Comparison of ENCODE assay signal across 16 mouse cellular contexts in the genomic region with DNA sequence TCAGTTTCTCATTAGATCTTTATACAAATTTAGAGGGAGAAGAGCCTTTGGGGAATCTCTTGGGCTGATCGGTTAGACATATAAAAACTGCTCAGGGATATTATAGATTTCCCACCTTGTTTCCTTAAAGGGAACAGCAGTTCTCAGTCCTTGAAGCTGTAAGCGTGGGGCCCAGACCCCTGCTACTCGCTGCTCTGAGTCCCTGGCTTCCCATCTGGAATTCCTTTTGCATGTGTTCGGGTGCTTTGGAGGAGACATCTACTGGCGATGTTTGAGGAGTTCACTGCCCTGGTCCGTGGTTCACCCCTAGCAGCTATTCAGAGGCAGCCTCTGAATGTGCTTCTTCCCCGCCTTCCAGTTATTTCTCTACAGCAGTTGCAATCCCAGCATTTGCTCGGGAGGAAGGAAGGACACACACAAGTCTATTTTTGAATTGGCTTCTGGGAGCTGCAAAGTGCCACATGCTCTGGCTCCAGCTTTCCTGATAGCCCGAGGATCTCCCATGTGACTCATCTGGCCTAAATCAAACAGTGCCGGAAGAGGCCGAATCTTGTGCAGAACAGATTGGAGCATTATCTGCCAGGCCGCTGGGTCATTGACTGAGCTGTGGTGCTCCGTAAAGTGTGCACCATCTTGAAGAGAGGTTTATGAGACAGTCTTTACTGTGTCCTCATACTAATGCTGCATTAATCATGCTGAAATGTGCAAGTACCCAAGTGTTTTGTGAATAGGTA.
DNase-seq lines count a peak whose midpoint lies in the region; ATAC-seq and TF ChIP-seq lines count a peak whose summit lies in the region.
"Had no signal": no experiment of that assay in that cellular context is flagged by ENCODE, and none has a peak within 500 bp of the region (broad histone marks: within the 10 kb centered on the region; RNA-seq: fewer than 3 reads in every experiment).

No protein-coding gene starts in this region.

- H3K36me3 ChIP-seq in heart, embryonic 11.5 days (ENCODE audit: control insufficient read depth, insufficient read depth, low read length): no peaks in the 10 kb centered on the region
- no peaks in the 10 kb centered on the region for H3K36me3 ChIP-seq in limb, embryonic 15.5 days
- H3K36me3 ChIP-seq in stomach, postnatal 0 days (ENCODE audit: control insufficient read depth, insufficient read depth, low read length): no peaks in the 10 kb centered on the region
- H3K36me3 ChIP-seq: G1E; neural tube, embryonic 15.5 days had no signal

- TF ChIP-seq EP300 in stomach, postnatal 0 days (optimal IDR thresholded peaks at IDR 0.05): no peak

- DNase-seq in cerebellum, adult 18-20 months: peak; percentile 2 to 3
- no peak for DNase-seq in cerebellum, adult 11 months
- no peak for DNase-seq in left cerebral cortex, adult 2 months (ENCODE audit: extremely low spot score in 1 of 2, low spot score in 2 of 2)
- no peak for DNase-seq in left cerebral cortex, postnatal 36 days (ENCODE audit: low spot score in 2 of 2)
- no peak for DNase-seq in testis, postnatal 14 days (ENCODE audit: low spot score)
- DNase-seq in stomach, postnatal 0 days (ENCODE audit: low spot score): no peak
- DNase-seq: midbrain, embryonic 14.5 days; thymus, adult 18-20 months had no signal

- no peaks in the 10 kb centered on the region; the same call in 1 of the 2 replicates for H3K4me1 ChIP-seq in heart, embryonic 11.5 days (ENCODE audit: control insufficient read depth, insufficient read depth, low read length)
- peaks cover 11% of the 10 kb centered on the region; the same call in 1 of the 2 replicates for H3K4me1 ChIP-seq in limb, embryonic 15.5 days
- H3K4me1 ChIP-seq in stomach, postnatal 0 days (replicated peaks; ENCODE audit: control insufficient read depth, insufficient read depth): no peaks in the 10 kb centered on the region

- H3K9me3 ChIP-seq in heart, embryonic 11.5 days (replicated peaks; ENCODE audit: control insufficient read depth, low read length): no peaks in the 10 kb centered on the region
- H3K9me3 ChIP-seq in limb, embryonic 15.5 days: no peaks in the 10 kb centered on the region
- no peaks in the 10 kb centered on the region for H3K9me3 ChIP-seq in stomach, postnatal 0 days (ENCODE audit: control insufficient read depth, low read length)
- H3K9me3 ChIP-seq: neural tube, embryonic 15.5 days had no signal

- H3K27ac ChIP-seq in left cerebral cortex, adult 2 months: peak overlapping the region; percentile 28; the same call in 1 of the 2 replicates
- H3K27ac ChIP-seq in heart, embryonic 11.5 days (ENCODE audit: low read depth, low read length): peak overlapping the region; percentile 42
- no peak overlapping the region; the same call in 1 of the 2 replicates for H3K27ac ChIP-seq in limb, embryonic 15.5 days
- no peak overlapping the region for H3K27ac ChIP-seq in stomach, postnatal 0 days (replicated peaks)
- H3K27ac ChIP-seq: heart, adult 2 months; neural tube, embryonic 15.5 days had no signal

- H3K4me2 ChIP-seq in heart, embryonic 11.5 days: no peak overlapping the region
- no peak overlapping the region for H3K4me2 ChIP-seq in limb, embryonic 15.5 days
- no peak overlapping the region for H3K4me2 ChIP-seq in stomach, postnatal 0 days (replicated peaks; ENCODE audit: low read depth)
- H3K4me2 ChIP-seq: neural tube, embryonic 15.5 days had no signal

- H3K27me3 ChIP-seq in heart, embryonic 11.5 days (ENCODE audit: control insufficient read depth, insufficient read depth, low read length): no peaks in the 10 kb centered on the region
- H3K27me3 ChIP-seq in limb, embryonic 15.5 days: no peaks in the 10 kb centered on the region
- H3K27me3 ChIP-seq in stomach, postnatal 0 days (ENCODE audit: control insufficient read depth, insufficient read depth, low read length): no peaks in the 10 kb centered on the region
- H3K27me3 ChIP-seq: neural tube, embryonic 15.5 days had no signal

- no peak overlapping the region for H3K4me3 ChIP-seq in left cerebral cortex, adult 2 months
- H3K4me3 ChIP-seq in heart, embryonic 11.5 days (ENCODE audit: low read depth, low read length): no peak overlapping the region
- no peak overlapping the region for H3K4me3 ChIP-seq in limb, embryonic 15.5 days
- no peak overlapping the region for H3K4me3 ChIP-seq in stomach, postnatal 0 days (ENCODE audit: low read depth, low read length)
- H3K4me3 ChIP-seq: erythroblast, embryonic 14.5 days; heart, adult 2 months; neural tube, embryonic 15.5 days had no signal

- no peak overlapping the region for H3K9ac ChIP-seq in heart, embryonic 11.5 days (ENCODE audit: low read depth, low read length)
- no peak overlapping the region for H3K9ac ChIP-seq in limb, embryonic 15.5 days
- no peak overlapping the region for H3K9ac ChIP-seq in stomach, postnatal 0 days (ENCODE audit: low read length)
- H3K9ac ChIP-seq: neural tube, embryonic 15.5 days had no signal

- intact Hi-C loops in left cerebral cortex, adult 2 months (cut with DNase I): loop anchor here (5.0 kb wide), 1 partner anchor 73 kb away; no protein-coding TSS in a partner anchor
- intact Hi-C loops in left cerebral cortex, postnatal 36 days (cut with DNase I): no loop called here

- peak; percentile 62 for ATAC-seq in heart, embryonic 11.5 days (replicated peaks; ENCODE audit: insufficient number of reproducible peaks, low FRiP score, low TSS enrichment)
- peak; percentile 59; the same call in 1 of the 2 replicates for ATAC-seq in limb, embryonic 15.5 days (ENCODE audit: insufficient number of reproducible peaks, low FRiP score, low TSS enrichment, low read depth)
- no peak for ATAC-seq in stomach, postnatal 0 days (ENCODE audit: low FRiP score, low TSS enrichment)
- ATAC-seq: activated CD4-positive, CD25-positive, alpha-beta regulatory T cell, adult 4 months; intestine, postnatal 0 days had no signal

- 46% methylated on average over 13 of the region's 13 CpGs for WGBS in heart, embryonic 11.5 days (ENCODE audit: insufficient replicate concordance)
- 38% methylated on average over 13 of the region's 13 CpGs for WGBS in limb, embryonic 15.5 days
- WGBS in stomach, postnatal 0 days: 68% methylated on average over 13 of the region's 13 CpGs

- TF ChIP-seq CTCF in left cerebral cortex, adult 2 months (IDR thresholded peaks at IDR 0.05): no peak
- no peak for TF ChIP-seq CTCF in stomach, postnatal 0 days (IDR thresholded peaks at IDR 0.05; ENCODE audit: low read depth)

Comparison
In these comparisons a context has a peak if more than half of its experiments do, and no peak if none do; other contexts are left out.
1. DNase-seq: peak in cerebellum, adult 18-20 months (2 of 2); none in cerebellum, adult 11 months (single experiment), left cerebral cortex, adult 2 months (0 of 2), left cerebral cortex, postnatal 36 days (0 of 2), testis, postnatal 14 days (single experiment) and stomach, postnatal 0 days (single experiment).
2. H3K27ac ChIP-seq: peak in left cerebral cortex, adult 2 months (single experiment) and heart, embryonic 11.5 days (single experiment); none in limb, embryonic 15.5 days (single experiment) and stomach, postnatal 0 days (single experiment).